8 mouse cellular contexts compared by ENCODE assay signal in the genomic region with DNA sequence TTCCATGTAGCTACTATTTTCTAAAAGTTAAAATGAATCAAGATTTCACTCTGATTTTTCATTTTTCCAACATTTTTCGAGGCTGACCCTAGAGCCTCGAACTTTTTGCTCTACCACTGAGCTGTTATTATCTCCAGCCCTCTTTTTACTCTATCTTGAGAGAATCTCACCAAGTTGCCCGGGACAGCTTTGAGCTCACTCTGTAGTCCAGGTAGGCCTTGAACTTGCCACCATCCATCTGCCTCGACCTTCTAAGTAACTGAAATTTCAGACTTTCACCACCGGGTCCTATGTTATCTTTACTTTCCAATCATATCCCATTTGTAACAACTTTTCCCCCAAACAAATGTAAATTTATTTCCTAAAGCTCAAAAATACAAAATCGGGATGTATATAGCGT. TPM values are rescaled to one million over a fixed set of nuclear protein-coding genes. Genes with fewer than 3 reads are reported as not detected.
DNase-seq lines count a peak whose midpoint lies in the region; ATAC-seq and TF ChIP-seq lines count a peak whose summit lies in the region.

No protein-coding gene starts in this region.

- H3K4me1 ChIP-seq in kidney, embryonic 15.5 days = peaks cover 23% of the 10 kb centered on the region
- H3K4me1 ChIP-seq in cortical plate, adult 2 months (ENCODE audit: control insufficient read depth, insufficient read depth, low read length) = no peaks in the 10 kb centered on the region; the same call in 1 of the 2 replicates
- H3K4me1 ChIP-seq in hindbrain, embryonic 13.5 days (replicated peaks) = peaks cover 28% of the 10 kb centered on the region
- H3K4me1 ChIP-seq in midbrain, embryonic 15.5 days = peaks cover 36% of the 10 kb centered on the region

- peak overlapping the region; percentile 83 for H3K4me2 ChIP-seq in kidney, embryonic 15.5 days
- peak overlapping the region; percentile 95 for H3K4me2 ChIP-seq in hindbrain, embryonic 13.5 days
- H3K4me2 ChIP-seq in midbrain, embryonic 15.5 days = peak overlapping the region; percentile 54

- TF ChIP-seq POLR2A in cortical plate, adult 2 months (IDR thresholded peaks at IDR 0.05; ENCODE audit: extremely low read depth, insufficient read depth, low read length) = no peak

- no peak overlapping the region for H3K27ac ChIP-seq in kidney, embryonic 15.5 days
- H3K27ac ChIP-seq in cortical plate, adult 2 months (ENCODE audit: insufficient read depth, low read length) = no peak overlapping the region
- peak overlapping the region; percentile 100; the same call in 1 of the 2 replicates for H3K27ac ChIP-seq in hindbrain, embryonic 13.5 days
- no peak overlapping the region for H3K27ac ChIP-seq in midbrain, embryonic 15.5 days

- H3K9me3 ChIP-seq in kidney, embryonic 15.5 days (replicated peaks) = no peaks in the 10 kb centered on the region
- no peaks in the 10 kb centered on the region for H3K9me3 ChIP-seq in hindbrain, embryonic 13.5 days
- H3K9me3 ChIP-seq in midbrain, embryonic 15.5 days = no peaks in the 10 kb centered on the region

- H3K36me3 ChIP-seq in kidney, embryonic 15.5 days = peaks cover 6% of the 10 kb centered on the region; the same call in 1 of the 2 replicates
- H3K36me3 ChIP-seq in hindbrain, embryonic 13.5 days = no peaks in the 10 kb centered on the region
- no peaks in the 10 kb centered on the region for H3K36me3 ChIP-seq in midbrain, embryonic 15.5 days (replicated peaks)

- H3K9ac ChIP-seq in kidney, embryonic 15.5 days = peak overlapping the region; percentile 82
- H3K9ac ChIP-seq in hindbrain, embryonic 13.5 days = peak overlapping the region; percentile 98
- H3K9ac ChIP-seq in midbrain, embryonic 15.5 days = peak overlapping the region; percentile 95

- H3K4me3 ChIP-seq in kidney, embryonic 15.5 days (replicated peaks) = peak overlapping the region; percentile 81
- peak overlapping the region; percentile 73 for H3K4me3 ChIP-seq in cortical plate, adult 2 months (ENCODE audit: insufficient read depth, low read length)
- peak overlapping the region; percentile 99 for H3K4me3 ChIP-seq in hindbrain, embryonic 13.5 days
- peak overlapping the region; percentile 67 for H3K4me3 ChIP-seq in midbrain, embryonic 15.5 days

- no peak for DNase-seq in kidney, adult 11 months
- no peak for DNase-seq in frontal cortex, adult 2 months (ENCODE audit: extremely low spot score in 1 of 2, low spot score in 1 of 2)
- DNase-seq in cerebellum, postnatal 4 days (ENCODE audit: low spot score in 2 of 2) = no peak
- DNase-seq in right cerebral cortex, postnatal 14 days = no peak

- ATAC-seq in kidney, embryonic 15.5 days (replicated peaks; ENCODE audit: low FRiP score) = no peak
- no peak for ATAC-seq in hindbrain, embryonic 13.5 days (ENCODE audit: low FRiP score)
- ATAC-seq in midbrain, embryonic 15.5 days (replicated peaks) = no peak

- TF ChIP-seq CTCF in cortical plate, adult 2 months (IDR thresholded peaks at IDR 0.05; ENCODE audit: extremely low read depth, insufficient read depth, low read length) = no peak

- WGBS in kidney, embryonic 15.5 days = 15% methylated on average over 7 of the region's 7 CpGs
- WGBS in hindbrain, embryonic 13.5 days = 22% methylated on average over 7 of the region's 7 CpGs
- WGBS in midbrain, embryonic 15.5 days = 18% methylated on average over 7 of the region's 7 CpGs

- no peaks in the 10 kb centered on the region for H3K27me3 ChIP-seq in kidney, embryonic 15.5 days
- H3K27me3 ChIP-seq in hindbrain, embryonic 13.5 days = no peaks in the 10 kb centered on the region
- H3K27me3 ChIP-seq in midbrain, embryonic 15.5 days (replicated peaks) = no peaks in the 10 kb centered on the region

RNA-seq across cellular contexts. Expression of a gene that starts 1.7 kb away (rescaled TPM):
- polyA plus RNA-seq in kidney, embryonic 15.5 days (2015; fragmentation: Nextera tagmentation; extraction: Ambion mirVana) = 16.3 and 18.4 TPM in 2 replicates
- 48.8 and 49.5 TPM in 2 replicates for polyA plus RNA-seq in cortical plate, adult 2 months (2012; rRNA removed)
- polyA plus RNA-seq in hindbrain, embryonic 13.5 days (2015; fragmentation: Nextera tagmentation; extraction: Ambion mirVana) = 15.6 and 17.1 TPM in 2 replicates
- 17.4 and 20.8 TPM in 2 replicates for polyA plus RNA-seq in midbrain, embryonic 15.5 days (2015; fragmentation: Nextera tagmentation; extraction: Ambion mirVana)
- 50.1 and 53.1 TPM in 2 replicates for polyA plus RNA-seq in frontal cortex, adult 2 months (2012; rRNA removed)

RNA-seq across cellular contexts. Expression of a gene that starts 54.6 kb away (rescaled TPM):
- polyA plus RNA-seq in kidney, embryonic 15.5 days (2015; fragmentation: Nextera tagmentation; extraction: Ambion mirVana) = 58.9 and 67.1 TPM in 2 replicates
- 56.1 and 59.4 TPM in 2 replicates for polyA plus RNA-seq in cortical plate, adult 2 months (2012; rRNA removed)
- 59.1 and 60.8 TPM in 2 replicates for polyA plus RNA-seq in hindbrain, embryonic 13.5 days (2015; fragmentation: Nextera tagmentation; extraction: Ambion mirVana)
- polyA plus RNA-seq in midbrain, embryonic 15.5 days (2015; fragmentation: Nextera tagmentation; extraction: Ambion mirVana) = 61.2 and 67.6 TPM in 2 replicates
- 59.6 and 59.9 TPM in 2 replicates for polyA plus RNA-seq in frontal cortex, adult 2 months (2012; rRNA removed)

RNA-seq across cellular contexts. Expression of a gene that starts 54.9 kb away (rescaled TPM):
- 0.26 TPM in 1 of 2 replicates, not detected in the other for polyA plus RNA-seq in kidney, embryonic 15.5 days (2015; fragmentation: Nextera tagmentation; extraction: Ambion mirVana)
- 2.8 TPM in 2 replicates for polyA plus RNA-seq in cortical plate, adult 2 months (2012; rRNA removed)
- 0.71 and 0.96 TPM in 2 replicates for polyA plus RNA-seq in hindbrain, embryonic 13.5 days (2015; fragmentation: Nextera tagmentation; extraction: Ambion mirVana)
- polyA plus RNA-seq in midbrain, embryonic 15.5 days (2015; fragmentation: Nextera tagmentation; extraction: Ambion mirVana) = 0.42 and 0.67 TPM in 2 replicates
- polyA plus RNA-seq in frontal cortex, adult 2 months (2012; rRNA removed) = 2.5 and 3.6 TPM in 2 replicates
